Mouse (Mus musculus) testis, adult 2 months (tissue): Measurements from ENCODE around the gene Mvd. TPM values are rescaled to one million over a fixed set of nuclear protein-coding genes. Genes with fewer than 3 reads are reported as not detected.

ENCODE experiments used
- H3K27ac ChIP-seq: fragments of 200-500 bp; 2 replicates; pipeline ENCODE4 v1.5.1; 2012; ENCODE audit warnings: low read depth, low read length; ENCODE audit not compliant: control insufficient read depth, insufficient read depth
- H3K27me3 ChIP-seq: fragments of 200-500 bp; 2 replicates; pipeline ENCODE4 v1.6.1; 2012; ENCODE audit warnings: mild to moderate bottlenecking, low read length, moderate library complexity; ENCODE audit not compliant: control insufficient read depth, insufficient read depth
- H3K36me3 ChIP-seq: fragments of 200-500 bp; 2 replicates; pipeline ENCODE4 v1.6.1; 2012; ENCODE audit warnings: mild to moderate bottlenecking, low read length; ENCODE audit not compliant: control insufficient read depth, insufficient read depth
- H3K4me1 ChIP-seq: fragments of 200-500 bp; 2 replicates; pipeline ENCODE4 v1.6.1; 2012; ENCODE audit warnings: low read length; ENCODE audit not compliant: control insufficient read depth, insufficient read depth
- H3K4me3 ChIP-seq: fragments of 200-500 bp; 2 replicates; pipeline ENCODE4 v1.5.1; 2012; ENCODE audit warnings: low read depth, mild to moderate bottlenecking, low read length, moderate library complexity, mixed read lengths; ENCODE audit not compliant: control insufficient read depth
- CTCF ChIP-seq: fragments of 200-500 bp; IDR thresholded peaks from 2 replicates; pipeline ENCODE4 v1.5.1; 2012; ENCODE audit warnings: low read depth, mild to moderate bottlenecking, inconsistent platforms, low read length, moderate library complexity; ENCODE audit not compliant: control insufficient read depth, insufficient read depth, insufficient replicate concordance
- POLR2A ChIP-seq: fragments of 200-500 bp; IDR thresholded peaks from 2 replicates; pipeline ENCODE4 v1.6.1; 2012; ENCODE audit warnings: low read depth, mild to moderate bottlenecking, inconsistent platforms, low read length, moderate library complexity; ENCODE audit not compliant: control insufficient read depth
- polyA plus RNA-seq: library from polyadenylated mRNA; depleted of rRNA; stranded (reverse); fragments of >200 nt; gene quantifications from 2 replicates; pipeline ENCODE4 v1.2.3, GENCODE M21; 2012; rRNA removed

Gene Mvd
- polyA plus RNA-seq, 1 experiment = 6.6 TPM

DNA sequence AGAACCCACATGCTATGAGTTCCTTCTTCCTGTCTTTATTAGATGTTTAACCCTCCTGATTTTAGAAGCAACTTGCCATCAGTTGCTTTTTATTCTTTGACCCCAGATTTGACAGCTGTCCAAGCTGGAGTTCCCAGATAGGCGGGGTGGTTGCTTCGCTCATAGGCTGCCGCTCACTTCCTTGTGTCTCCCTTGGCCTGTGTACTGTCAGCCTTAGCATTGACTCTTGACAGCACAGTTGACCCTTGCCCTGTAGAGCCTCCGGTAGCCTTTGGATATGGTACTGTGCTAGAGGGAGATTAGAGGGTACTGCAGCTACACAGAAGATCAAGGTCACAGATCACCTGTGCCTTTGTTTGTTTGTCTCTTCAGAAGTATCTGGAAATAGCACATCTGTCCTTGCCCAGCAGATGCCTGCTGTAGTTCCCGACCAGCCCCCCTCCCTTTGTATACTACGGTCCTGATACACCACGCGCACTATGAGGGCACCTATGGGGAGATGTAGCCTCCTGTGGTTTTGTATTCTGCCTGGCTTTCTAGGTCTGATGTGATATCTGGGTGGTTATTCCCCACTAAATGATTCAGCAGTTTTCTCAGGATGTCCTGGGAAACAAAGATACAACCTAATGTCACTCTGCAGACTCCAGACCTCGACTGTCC, 37.9 kb downstream of the Mvd start:
- Histone ChIP-seq H3K27ac (no peak overlapping the region), H3K4me3 (no peak overlapping the region), H3K27me3 (no peaks in the 10 kb centered on the region), H3K4me1 (no peaks in the 10 kb centered on the region), H3K36me3 (peaks cover 9% of the 10 kb centered on the region)
- TF ChIP-seq CTCF (no peak), POLR2A (no peak)

GRCm38 (mm10) chr8:122398186-122398585, 45.0 kb downstream of the Mvd start:
- no peak overlapping the region for H3K4me3 ChIP-seq
- no peaks in the 10 kb centered on the region for H3K27me3 ChIP-seq
- H3K4me1 ChIP-seq = no peaks in the 10 kb centered on the region; the same call in 1 of the 2 replicates
- H3K27ac ChIP-seq = peak overlapping the region; percentile 72
- TF ChIP-seq POLR2A = no peak
- no peak for TF ChIP-seq CTCF
- H3K36me3 ChIP-seq = peaks cover 7% of the 10 kb centered on the region

DNA sequence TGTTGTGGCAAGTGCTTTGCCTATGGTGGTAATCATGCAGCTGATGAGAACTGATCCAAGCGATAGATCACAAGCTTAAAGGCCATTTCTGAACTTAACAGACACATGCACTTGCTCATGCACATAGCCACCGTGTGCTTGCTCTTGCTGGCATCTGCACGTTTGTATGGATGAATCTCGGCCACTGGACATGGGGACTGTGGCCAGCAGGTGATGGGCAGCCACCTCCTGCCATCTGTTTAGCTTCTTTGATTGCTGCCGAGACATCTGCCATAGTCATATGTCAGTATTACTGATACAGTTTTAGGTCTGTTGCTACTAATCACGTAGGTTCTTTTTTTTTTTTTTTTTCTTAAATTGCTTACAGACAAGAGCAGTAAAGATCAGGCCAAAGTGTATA, 47.9 kb downstream of the Mvd start:
- Histone ChIP-seq H3K27ac (no peak overlapping the region), H3K4me3 (no peak overlapping the region), H3K4me1 (no peaks in the 10 kb centered on the region; the same call in 1 of the 2 replicates), H3K36me3 (peaks cover 7% of the 10 kb centered on the region), H3K27me3 (no peaks in the 10 kb centered on the region)
- TF ChIP-seq CTCF (no peak), POLR2A (no peak)

DNA sequence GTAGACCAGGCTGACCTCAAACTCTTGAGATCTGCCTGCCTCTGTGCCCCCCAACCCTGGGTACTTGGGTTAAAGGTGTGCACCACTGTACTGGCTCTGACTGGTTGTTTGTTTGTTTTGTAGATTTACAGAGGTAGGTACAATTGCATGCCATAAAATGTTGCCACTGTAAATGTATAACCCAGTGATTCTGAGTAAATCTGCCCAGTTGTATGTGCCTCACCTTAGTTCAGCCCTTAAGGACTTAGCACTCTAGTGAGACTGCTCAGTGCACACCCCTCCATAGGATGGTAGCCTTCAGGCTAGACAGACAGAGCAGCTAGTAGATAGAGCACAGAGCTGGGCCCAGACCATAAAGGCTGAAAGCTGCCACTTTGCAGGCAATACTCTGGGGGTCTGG, 49.5 kb downstream of the Mvd start:
- TF ChIP-seq CTCF (no peak), POLR2A (no peak)
- Histone ChIP-seq H3K4me3 (no peak overlapping the region), H3K36me3 (peaks cover 5% of the 10 kb centered on the region), H3K4me1 (no peaks in the 10 kb centered on the region), H3K27me3 (no peaks in the 10 kb centered on the region), H3K27ac (no peak overlapping the region)

GRCm38 (mm10) chr8:122390758-122391157, 52.5 kb downstream of the Mvd start:
- Histone ChIP-seq H3K36me3 (peaks cover 2% of the 10 kb centered on the region), H3K27ac (no peak overlapping the region), H3K27me3 (no peaks in the 10 kb centered on the region), H3K4me1 (no peaks in the 10 kb centered on the region), H3K4me3 (no peak overlapping the region)
- no peak for TF ChIP-seq CTCF
- TF ChIP-seq POLR2A = no peak

- Histone ChIP-seq H3K36me3 (peaks cover 2% of the 10 kb centered on the region), H3K4me3 (no peak overlapping the region), H3K4me1 (no peaks in the 10 kb centered on the region), H3K27ac (no peak overlapping the region), H3K27me3 (no peaks in the 10 kb centered on the region)
- no peak for TF ChIP-seq POLR2A
- no peak for TF ChIP-seq CTCF
Measured at GRCm38 (mm10) chr8:122389357-122389756, 53.9 kb downstream of the Mvd start.

Other genes with a start within 250 kb of the Mvd start
- gene Zfpm1, start 161.3 kb downstream of the Mvd start, polyA plus RNA-seq = 35.2 and 35.7 TPM in 2 replicates
- 0.10 TPM in 1 of 2 replicates, not detected in the other for gene Trhr2, start 82.7 kb downstream of the Mvd start, polyA plus RNA-seq
- 19.6 and 22.9 TPM in 2 replicates for gene Zc3h18, start 66.8 kb downstream of the Mvd start, polyA plus RNA-seq
- 0.16 TPM in 2 replicates for gene Il17c, start 21.4 kb downstream of the Mvd start, polyA plus RNA-seq
- gene Cyba, start 10.5 kb downstream of the Mvd start, polyA plus RNA-seq = 8.0 and 11.0 TPM in 2 replicates
- gene Snai3, start 17.3 kb upstream of the Mvd start, polyA plus RNA-seq = 3.7 and 3.8 TPM in 2 replicates
- 120 and 122 TPM in 2 replicates for gene Rnf166, start 32.6 kb upstream of the Mvd start, polyA plus RNA-seq
- 29.3 and 37.7 TPM in 2 replicates for gene Ctu2, start 32.7 kb upstream of the Mvd start, polyA plus RNA-seq
- 6.8 and 9.1 TPM in 2 replicates for gene Piezo1, start 107.9 kb upstream of the Mvd start, polyA plus RNA-seq
- 4.5 and 5.0 TPM in 2 replicates for gene Cdt1, start 124.6 kb upstream of the Mvd start, polyA plus RNA-seq
- 267 and 294 TPM in 2 replicates for gene Aprt, start 133.5 kb upstream of the Mvd start, polyA plus RNA-seq
- gene Galns, start 168.0 kb upstream of the Mvd start, polyA plus RNA-seq = 5.9 TPM in 2 replicates
- gene Trappc2l, start 168.2 kb upstream of the Mvd start, polyA plus RNA-seq = 100 and 102 TPM in 2 replicates
- gene Pabpn1l, start 179.3 kb upstream of the Mvd start, polyA plus RNA-seq = not detected in 2 replicates